Mouse (Mus musculus) retina, postnatal 1 day (tissue): Measurements from ENCODE around the gene Lmf1.

ENCODE experiments used
- DNase-seq: peaks from one replicate; pipeline ENCODE4 v3.0.0-alpha.2; 2012

Gene Lmf1

GRCm38 (mm10) chr17:25568880-25569279, 10.0 kb upstream of the Lmf1 start:
- DNase-seq = no peak

DNA sequence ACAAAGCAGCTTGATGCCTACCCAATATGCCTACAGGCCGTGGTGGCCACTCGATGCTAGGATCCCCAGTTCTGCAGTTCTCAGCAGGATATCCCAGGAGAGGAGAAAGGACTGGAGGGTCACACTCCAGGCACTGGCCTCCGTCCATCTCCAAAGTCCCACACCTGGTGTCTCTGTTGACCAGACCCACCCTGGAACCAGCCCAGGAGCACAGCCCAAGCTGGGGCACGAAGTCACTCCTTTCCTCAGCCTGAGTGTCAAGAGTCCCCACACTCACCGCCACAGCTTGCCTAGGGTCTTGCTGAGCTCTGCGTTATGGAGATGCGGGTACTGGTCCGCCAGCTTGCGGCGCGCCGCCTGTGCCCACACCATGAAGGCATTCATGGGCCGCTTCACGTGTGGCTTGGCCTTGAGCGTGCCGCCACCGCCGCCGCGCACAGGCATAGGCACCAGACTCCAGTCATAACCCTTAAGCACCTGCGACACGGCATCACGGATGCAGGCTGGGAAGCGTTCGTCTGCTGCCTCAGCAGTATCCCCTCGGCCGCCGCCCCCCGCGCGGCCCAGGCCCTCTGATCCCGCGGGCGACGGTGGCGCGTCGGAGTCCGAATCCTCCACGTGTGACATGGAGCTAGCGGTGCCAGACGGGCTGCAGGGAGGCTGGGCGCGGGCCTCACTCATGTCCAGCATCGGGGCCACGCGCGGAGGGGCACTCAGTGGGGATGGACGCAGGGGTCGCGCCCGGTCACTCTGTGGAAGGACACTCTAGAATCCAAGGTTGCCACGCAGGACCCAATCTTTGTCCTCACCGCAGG, 8.8 kb upstream of the Lmf1 start:
- DNase-seq = no peak

- DNase-seq = peak; percentile 97
These were observed 8.0 kb upstream of the Lmf1 start, which contains the start of gene Sox8 for GRCm38 (mm10) chr17:25570648-25571452. Gene Sox8, minus strand, starts transcription at chr17:25570686.

GRCm38 (mm10) chr17:25571453-25571820, 7.4 kb upstream of the Lmf1 start:
- no peak for DNase-seq

DNA sequence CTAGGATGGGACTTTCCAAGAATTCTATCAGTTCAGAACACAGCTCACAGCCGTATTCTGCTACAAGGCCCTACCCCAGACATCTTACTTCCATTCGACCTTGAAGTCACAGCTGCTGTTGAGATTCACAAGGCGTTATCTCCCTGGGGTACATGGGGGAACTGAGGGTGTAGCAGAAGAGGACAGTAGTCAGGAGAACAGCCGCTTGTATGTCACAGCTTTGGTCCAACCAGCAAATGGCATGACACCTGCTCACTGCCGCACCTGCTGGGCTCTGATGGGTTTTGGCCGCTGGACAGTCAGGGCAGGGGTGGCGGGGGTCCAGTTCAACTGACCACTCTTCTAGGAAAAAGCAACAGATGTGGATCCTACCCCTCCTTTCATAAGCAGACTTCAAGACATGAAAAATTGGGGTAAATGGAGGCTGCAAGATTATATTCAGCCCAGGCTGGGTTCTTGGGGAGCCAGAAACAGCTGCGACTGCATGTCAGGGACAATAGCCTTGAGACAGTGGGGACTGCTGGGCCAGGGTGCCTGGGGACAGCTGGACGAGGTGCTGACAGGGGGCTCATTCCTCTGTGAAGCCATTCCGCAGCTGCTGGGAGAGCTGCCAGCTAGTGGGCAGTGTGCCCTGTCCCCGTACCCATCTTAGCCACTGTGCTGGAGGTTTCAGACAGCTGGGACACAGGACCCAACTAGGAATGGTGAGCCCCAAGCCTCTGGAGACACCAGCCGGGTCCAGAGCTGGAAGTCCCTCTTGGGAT, 3.5 kb upstream of the Lmf1 start:
- DNase-seq = peak; percentile 73

DNA sequence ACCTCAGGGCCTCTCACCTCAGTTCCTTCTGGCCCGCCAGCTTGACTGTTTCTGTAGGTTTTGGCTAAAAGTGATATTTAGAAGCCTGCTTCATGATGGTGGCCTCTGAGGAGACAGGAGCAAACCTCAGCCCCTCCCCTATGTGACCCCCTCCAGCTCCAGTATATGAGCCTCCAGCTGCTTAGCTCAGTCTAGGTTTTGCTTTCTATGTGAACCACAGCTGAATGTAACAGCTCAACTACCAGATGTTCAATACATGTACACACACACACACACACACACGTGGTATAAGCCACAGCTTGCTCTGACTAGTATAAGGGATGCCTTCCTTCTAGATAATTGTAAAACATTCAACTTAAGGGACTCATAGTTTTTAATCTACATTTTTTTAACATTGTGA, 2.9 kb upstream of the Lmf1 start:
- DNase-seq = no peak

GRCm38 (mm10) chr17:25577263-25577662, 1.6 kb upstream of the Lmf1 start:
- peak; percentile 89 for DNase-seq

GRCm38 (mm10) chr17:25577702-25578101, 1.2 kb upstream of the Lmf1 start:
- DNase-seq = no peak

DNA sequence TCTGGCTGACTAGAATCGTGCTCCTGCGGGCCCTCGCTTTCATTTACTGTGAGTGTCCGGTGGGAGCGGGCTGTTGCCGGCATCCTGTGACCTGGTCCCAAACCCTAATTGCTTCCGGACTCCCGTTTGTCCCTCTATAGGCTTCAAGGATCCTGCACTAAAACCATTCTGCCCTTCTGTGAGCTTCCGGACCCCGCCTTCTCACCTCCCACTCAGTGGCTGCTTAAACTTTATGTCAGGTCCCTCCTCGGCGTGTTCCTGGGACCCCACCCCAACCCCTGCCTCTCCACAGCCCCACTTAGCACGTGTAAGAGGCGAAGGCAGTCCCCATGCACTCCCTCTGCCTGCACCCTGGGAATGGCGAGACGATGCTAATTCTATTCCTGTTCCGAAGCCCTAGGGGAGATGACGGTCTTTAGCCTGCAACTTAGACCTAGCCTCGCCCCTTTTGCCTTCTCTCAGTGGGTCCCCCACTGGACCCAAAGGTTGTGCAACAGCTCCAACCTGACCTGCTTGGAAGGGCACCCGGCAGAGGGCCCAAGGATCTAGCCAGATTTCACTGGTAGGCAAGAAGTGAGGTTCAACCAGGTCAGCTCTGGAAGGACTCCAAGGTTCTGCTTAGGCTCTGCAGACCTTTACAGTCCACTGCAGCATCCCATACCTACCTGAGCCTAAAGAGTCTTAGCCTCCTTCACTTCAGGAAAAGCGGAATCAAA, 605 bp downstream of the Lmf1 start:
- no peak for DNase-seq

GRCm38 (mm10) chr17:25582076-25582475, 3.2 kb downstream of the Lmf1 start:
- no peak for DNase-seq

GRCm38 (mm10) chr17:25583099-25583498, 4.2 kb downstream of the Lmf1 start:
- no peak for DNase-seq

- no peak for DNase-seq
These were observed 5.0 kb downstream of the Lmf1 start for GRCm38 (mm10) chr17:25583858-25584257.

- DNase-seq = no peak
These were observed 5.8 kb downstream of the Lmf1 start for GRCm38 (mm10) chr17:25584646-25585045.

GRCm38 (mm10) chr17:25590068-25590467, 11.2 kb downstream of the Lmf1 start:
- no peak for DNase-seq

DNA sequence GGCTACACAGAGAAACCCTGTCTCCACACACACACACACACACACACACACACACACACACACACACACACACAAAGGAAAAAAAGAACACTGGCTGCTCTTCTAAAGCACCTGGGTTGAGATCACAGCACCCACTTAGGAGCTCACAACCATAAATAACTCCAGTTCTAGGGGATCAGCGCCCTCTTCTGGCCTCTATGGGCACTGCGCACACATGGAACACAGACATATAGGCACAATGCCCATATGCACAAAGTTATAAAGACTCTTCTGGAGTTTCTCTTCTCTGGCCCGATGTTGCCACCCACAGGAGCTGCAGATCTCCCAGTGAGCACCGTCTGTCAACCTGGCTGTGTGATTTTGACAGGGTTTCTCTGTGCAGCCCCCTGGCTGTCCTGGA, 12.1 kb downstream of the Lmf1 start:
- DNase-seq = no peak

GRCm38 (mm10) chr17:25592336-25592735, 13.5 kb downstream of the Lmf1 start:
- DNase-seq = no peak

DNA sequence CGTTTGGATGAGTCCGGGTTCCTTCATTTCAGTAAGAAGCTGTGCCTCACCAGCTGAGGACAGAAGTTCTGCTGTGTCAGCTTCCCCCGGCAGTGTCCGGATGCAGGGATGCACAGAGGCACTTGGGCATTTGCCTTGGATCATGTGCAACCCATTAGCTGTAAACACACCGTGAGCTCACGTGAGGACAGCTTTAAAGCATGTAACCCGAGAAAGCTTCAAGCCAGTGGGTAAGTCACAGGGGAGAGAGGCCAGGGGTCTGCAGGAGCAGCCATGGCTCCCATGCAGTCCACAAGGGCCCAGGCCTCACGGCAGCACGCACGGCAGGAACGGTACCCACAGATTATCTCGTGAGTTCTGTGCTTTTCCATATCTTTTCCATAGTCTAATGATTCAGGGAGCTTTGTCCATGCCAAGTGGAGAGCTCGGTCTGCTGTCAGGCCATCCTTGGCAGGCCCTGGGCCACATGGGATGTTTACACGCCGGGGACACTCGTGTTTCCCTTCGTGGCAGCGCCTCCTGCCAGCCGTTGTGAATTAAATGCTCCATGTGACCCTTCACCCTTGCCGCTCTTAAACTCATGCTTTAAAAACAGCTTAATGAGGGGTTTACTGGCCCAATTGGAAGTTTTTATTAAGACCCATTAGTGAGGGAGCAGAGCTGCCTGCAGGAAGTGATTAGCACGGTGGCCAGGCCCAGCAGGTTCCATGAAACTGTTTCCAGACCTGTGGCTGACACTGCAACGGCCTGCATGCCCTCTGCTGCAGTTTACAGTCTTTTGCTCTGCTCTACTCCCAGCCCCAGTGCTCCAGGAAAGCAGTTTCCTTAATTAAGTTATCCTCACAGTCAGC, 14.8 kb downstream of the Lmf1 start:
- peak; percentile 56 for DNase-seq

- peak; percentile 32 for DNase-seq
These were observed 16.6 kb downstream of the Lmf1 start for GRCm38 (mm10) chr17:25595495-25595894.

DNA sequence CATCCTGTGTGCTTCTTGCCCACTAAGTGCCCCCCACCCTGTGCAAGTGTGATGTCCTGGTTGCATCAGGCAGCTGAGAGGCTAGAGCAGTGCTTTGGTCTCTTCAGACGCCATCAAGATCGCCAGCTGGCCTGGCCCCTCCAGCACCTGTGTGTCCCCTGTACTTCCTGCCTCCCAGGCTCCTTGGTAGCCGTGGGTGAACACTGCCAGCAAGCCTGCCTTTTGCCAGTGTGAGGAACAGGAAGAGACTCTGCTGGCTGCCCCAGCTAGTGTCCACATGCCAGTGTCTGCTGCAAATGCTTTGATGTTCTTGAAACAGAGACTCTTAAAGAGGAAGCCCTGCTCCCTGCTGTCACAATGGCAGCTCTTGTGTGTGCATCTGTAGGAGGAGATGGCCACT, 18.7 kb downstream of the Lmf1 start:
- no peak for DNase-seq

- DNase-seq = no peak
These were observed 23.5 kb downstream of the Lmf1 start for GRCm38 (mm10) chr17:25602366-25602765.

- no peak for DNase-seq
These were observed 25.3 kb downstream of the Lmf1 start for GRCm38 (mm10) chr17:25604234-25604633.
